Mouse (Mus musculus) kidney, embryonic 15.5 days (tissue): ENCODE data around the gene Map2k2. TPM values are rescaled to one million over a fixed set of nuclear protein-coding genes. Genes with fewer than 3 reads are reported as not detected.

Source experiments
- ATAC-seq: fragments of 200-750 bp; cut with Nextera tagmentation; replicated peaks from 2 replicates; pipeline ENCODE4 v1.8.0; 2017; ENCODE audit warnings: moderate TSS enrichment; ENCODE audit not compliant: low FRiP score
- H3K27ac ChIP-seq: fragments of 300-500 bp; sonication (generic); 2 replicates; pipeline ENCODE4 v1.5.1; 2015; ENCODE audit warnings: mild to moderate bottlenecking, inconsistent platforms
- H3K27me3 ChIP-seq: fragments of 300-500 bp; sonication (generic); 2 replicates; pipeline ENCODE4 v1.6.1; 2015; ENCODE audit warnings: inconsistent platforms
- H3K36me3 ChIP-seq: fragments of 300-500 bp; sonication (generic); 2 replicates; pipeline ENCODE4 v1.6.1; 2015; ENCODE audit warnings: inconsistent platforms
- H3K4me1 ChIP-seq: fragments of 300-500 bp; sonication (generic); 2 replicates; pipeline ENCODE4 v1.6.1; 2015; ENCODE audit warnings: inconsistent platforms
- H3K4me2 ChIP-seq: fragments of 300-500 bp; sonication (generic); 2 replicates; pipeline ENCODE4 v1.6.1; 2015; ENCODE audit warnings: moderate library complexity, mild to moderate bottlenecking, inconsistent platforms
- H3K4me3 ChIP-seq: fragments of 300-500 bp; sonication (generic); replicated peaks from 2 replicates; pipeline ENCODE4 v1.5.1; 2015; ENCODE audit warnings: mild to moderate bottlenecking, inconsistent platforms
- H3K9ac ChIP-seq: fragments of 300-500 bp; sonication (generic); 2 replicates; pipeline ENCODE4 v1.6.1; 2015; ENCODE audit warnings: mild to moderate bottlenecking, inconsistent platforms
- H3K9me3 ChIP-seq: fragments of 300-500 bp; sonication (generic); replicated peaks from 2 replicates; pipeline ENCODE4 v1.6.1; 2016; ENCODE audit warnings: inconsistent platforms
- WGBS: fragments of 180-500 bp; shearing (Covaris S2); methylation state at CpG from one replicate; pipeline ENCODE4 v1.1.7; 2015; ENCODE audit warnings: mixed read lengths; 5-methylcytosine and 5-hydroxymethylcytosine counted together
- polyA plus RNA-seq: library from polyadenylated mRNA; unstranded; fragments of >200 nt; fragmentation: Nextera tagmentation; extraction: Ambion mirVana; gene quantifications from 2 replicates; pipeline ENCODE4 v1.2.1, GENCODE M21; 2015

Map2k2 gene
- polyA plus RNA-seq, 1 experiment from 2014 or later, result 202 TPM

DNA sequence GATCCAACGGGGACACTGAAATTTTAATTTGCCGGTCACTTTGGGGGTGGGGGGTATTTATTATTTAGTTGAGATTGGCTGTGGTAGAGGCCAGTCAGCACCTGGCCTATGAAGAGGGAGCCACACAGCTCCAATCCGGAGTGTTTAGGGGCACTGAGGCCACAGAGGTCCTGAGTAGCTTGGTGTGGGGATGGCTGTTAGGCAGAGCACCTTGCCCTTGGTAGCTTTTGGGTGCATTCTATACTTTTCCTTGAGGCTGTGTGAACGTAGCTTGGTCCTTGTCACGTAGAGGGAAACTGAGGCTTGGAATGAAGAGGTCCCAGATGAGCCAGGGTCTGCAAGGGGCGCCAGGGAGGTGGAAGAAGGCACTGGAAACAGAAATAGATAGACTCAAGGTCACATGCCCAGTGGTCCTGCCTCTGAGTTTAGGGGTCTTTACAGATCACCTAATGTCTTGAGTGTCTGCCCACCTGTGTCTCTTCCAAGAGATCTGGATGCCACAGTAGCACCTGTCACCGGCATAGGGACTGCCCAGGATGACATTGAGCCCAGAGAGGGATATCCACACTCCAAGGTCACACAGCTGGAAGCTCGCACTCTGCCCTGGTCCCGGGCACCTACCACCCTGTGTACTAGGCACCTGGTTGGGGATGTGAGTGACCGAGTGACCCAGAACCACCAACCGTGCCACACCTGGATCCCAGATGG lies 33.3 kb downstream of the Map2k2 start:
- Histone ChIP-seq H3K9me3 (no peaks in the 10 kb centered on the region), H3K36me3 (peaks cover 15% of the 10 kb centered on the region), H3K27ac (peak overlapping the region; percentile 92), H3K9ac (peak overlapping the region; percentile 87), H3K4me2 (peak overlapping the region; percentile 94), H3K27me3 (peaks cover 13% of the 10 kb centered on the region), H3K4me3 (peak overlapping the region; percentile 81), H3K4me1 (peaks cover 65% of the 10 kb centered on the region)
- 53% methylated on average over 11 of the region's 11 CpGs for WGBS
- no peak for ATAC-seq

DNA sequence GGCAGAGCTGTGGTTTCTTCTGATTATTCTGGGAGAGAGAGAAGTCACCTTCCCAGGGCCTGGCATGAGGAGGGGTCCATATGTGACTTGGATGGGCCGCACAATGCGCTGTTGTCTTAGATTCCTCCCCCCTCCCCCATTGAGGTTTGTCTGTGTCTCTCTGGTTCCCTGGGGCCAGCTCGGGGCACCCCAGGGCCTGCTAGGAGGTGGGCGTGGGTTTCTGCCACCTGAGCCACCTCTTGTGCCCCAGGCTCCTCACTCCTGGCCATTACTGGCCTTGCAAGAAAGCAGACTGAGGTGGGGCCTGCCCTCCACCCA lies 33.8 kb downstream of the Map2k2 start:
- Histone ChIP-seq H3K9me3 (no peaks in the 10 kb centered on the region), H3K4me1 (peaks cover 60% of the 10 kb centered on the region), H3K27ac (peak overlapping the region; percentile 92), H3K4me2 (peak overlapping the region; percentile 94), H3K4me3 (peak overlapping the region; percentile 81), H3K36me3 (peaks cover 20% of the 10 kb centered on the region), H3K9ac (peak overlapping the region; percentile 87; the same call in 1 of the 2 replicates), H3K27me3 (peaks cover 8% of the 10 kb centered on the region)
- WGBS, result 65% methylated on average over 4 of the region's 4 CpGs
- ATAC-seq, result no peak

DNA sequence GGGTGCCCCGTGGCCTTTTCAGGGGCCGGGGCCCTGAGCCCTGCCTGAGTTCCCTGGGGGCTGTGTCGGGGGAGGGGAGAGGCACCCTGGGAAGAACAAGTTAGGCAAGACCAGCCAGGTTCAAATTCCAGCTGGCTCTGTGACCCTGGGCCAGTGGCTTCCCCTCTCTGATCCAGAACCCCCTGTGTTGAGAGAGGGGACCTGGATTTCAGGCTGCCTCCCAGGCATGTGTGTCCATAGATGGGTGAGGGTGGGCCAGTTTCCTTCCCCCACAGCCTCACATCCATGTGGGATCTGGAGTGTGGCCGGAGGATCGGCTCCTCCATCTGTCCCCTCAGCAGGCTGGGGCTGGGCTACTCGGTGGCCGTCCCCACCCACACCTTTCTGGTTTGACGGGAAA lies 34.3 kb downstream of the Map2k2 start:
- Histone ChIP-seq H3K4me1 (peaks cover 55% of the 10 kb centered on the region), H3K27ac (peak overlapping the region; percentile 92), H3K27me3 (peaks cover 3% of the 10 kb centered on the region; the same call in 1 of the 2 replicates), H3K36me3 (peaks cover 25% of the 10 kb centered on the region), H3K4me2 (peak overlapping the region; percentile 94), H3K9ac (peak overlapping the region; percentile 87; the same call in 1 of the 2 replicates), H3K9me3 (no peaks in the 10 kb centered on the region), H3K4me3 (peak overlapping the region; percentile 81)
- WGBS, result 51% methylated on average over 8 of the region's 8 CpGs
- ATAC-seq, result no peak

DNA sequence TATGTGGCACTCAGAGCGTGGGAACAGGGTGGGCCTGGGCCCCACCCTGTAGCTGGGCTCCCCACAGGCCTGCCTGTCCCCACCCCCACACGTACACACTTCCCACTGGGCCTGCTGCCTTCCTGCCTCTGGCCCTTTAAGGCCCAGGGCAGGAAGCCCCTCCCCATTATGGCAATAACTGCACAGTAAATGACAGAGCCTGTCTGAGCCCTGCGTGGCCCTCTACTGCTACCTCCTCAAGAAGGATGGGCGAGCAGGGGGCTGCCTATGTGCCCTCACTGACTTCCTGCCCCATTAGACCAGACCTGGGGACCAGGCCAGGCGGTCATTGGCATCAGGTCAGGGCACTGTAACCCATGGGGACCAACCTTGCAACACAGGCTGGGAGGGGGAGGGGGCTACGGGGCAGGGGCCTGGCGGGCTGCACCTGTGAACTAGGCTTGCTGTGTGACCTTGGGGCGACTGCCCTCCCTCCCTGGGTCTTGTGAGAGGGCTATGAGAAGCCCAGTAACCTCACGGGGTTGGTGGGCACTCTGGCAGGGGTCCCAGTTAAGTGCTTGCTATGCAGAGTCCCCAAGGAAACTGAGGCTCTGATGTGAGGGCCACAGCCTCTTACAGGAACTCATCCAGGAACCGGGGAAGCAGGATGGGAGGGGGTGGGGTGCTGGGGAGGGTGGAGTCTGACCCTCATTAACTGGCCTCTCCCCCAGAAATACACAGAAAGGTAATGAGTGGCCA lies 35.2 kb downstream of the Map2k2 start:
- H3K4me2 ChIP-seq, result peak overlapping the region; percentile 94
- H3K9ac ChIP-seq, result peak overlapping the region; percentile 87; the same call in 1 of the 2 replicates
- H3K9me3 ChIP-seq, result no peaks in the 10 kb centered on the region
- 0 out of 2 replicates have a peak overlapping the region, but pooled peaks have one; percentile 92 for H3K27ac ChIP-seq
- H3K4me1 ChIP-seq, result peaks cover 52% of the 10 kb centered on the region
- H3K36me3 ChIP-seq, result peaks cover 34% of the 10 kb centered on the region
- H3K27me3 ChIP-seq, result no peaks in the 10 kb centered on the region
- 43% methylated on average over 10 of the region's 10 CpGs for WGBS
- ATAC-seq, result no peak
- peak overlapping the region; percentile 81 for H3K4me3 ChIP-seq

DNA sequence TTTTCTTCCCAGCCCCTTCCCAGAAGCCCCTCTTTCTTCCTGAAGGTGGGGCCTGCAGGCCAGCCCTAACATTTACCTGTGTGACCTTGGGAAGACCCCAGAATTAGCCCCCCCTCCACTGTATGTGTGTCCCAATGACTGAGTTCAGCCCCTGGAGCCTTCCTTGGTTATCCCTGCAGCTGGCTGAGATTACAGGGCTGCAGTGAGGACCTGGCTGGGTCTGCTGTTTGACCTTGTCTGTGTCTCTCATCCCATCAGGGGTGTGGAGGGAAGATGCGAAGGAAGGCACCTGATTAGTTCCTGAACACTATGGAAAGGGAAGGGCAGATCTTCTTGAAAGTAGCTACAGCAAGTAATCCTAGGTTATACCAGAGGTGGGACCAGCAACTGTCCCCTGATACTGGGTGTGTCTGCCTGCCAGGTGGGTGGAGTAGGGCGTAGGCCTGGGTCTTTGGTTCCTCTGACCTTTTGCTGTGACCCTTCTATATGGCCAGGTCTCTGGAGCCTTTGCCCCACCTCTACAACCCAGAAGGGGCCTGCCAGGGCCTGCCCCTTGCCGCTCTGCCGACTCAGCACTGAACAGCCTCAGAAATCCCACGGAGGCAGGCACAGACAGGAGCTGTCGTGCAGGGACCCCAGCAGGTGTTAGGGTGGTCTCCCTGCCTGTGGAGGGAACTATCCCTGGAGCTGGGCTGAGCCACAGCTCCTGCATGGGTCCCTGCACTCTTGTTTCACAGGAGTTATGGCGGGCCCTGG lies 35.9 kb downstream of the Map2k2 start:
- no peak for ATAC-seq
- H3K9me3 ChIP-seq, result no peaks in the 10 kb centered on the region
- no peaks in the 10 kb centered on the region for H3K27me3 ChIP-seq
- peaks cover 41% of the 10 kb centered on the region for H3K36me3 ChIP-seq
- peak overlapping the region; percentile 94 for H3K4me2 ChIP-seq
- peak overlapping the region; percentile 81 for H3K4me3 ChIP-seq
- H3K27ac ChIP-seq, result peak overlapping the region; percentile 18; the same call in 1 of the 2 replicates
- 80% methylated on average over 7 of the region's 7 CpGs for WGBS
- peak overlapping the region; percentile 17; the same call in 1 of the 2 replicates for H3K9ac ChIP-seq
- H3K4me1 ChIP-seq, result peaks cover 49% of the 10 kb centered on the region

DNA sequence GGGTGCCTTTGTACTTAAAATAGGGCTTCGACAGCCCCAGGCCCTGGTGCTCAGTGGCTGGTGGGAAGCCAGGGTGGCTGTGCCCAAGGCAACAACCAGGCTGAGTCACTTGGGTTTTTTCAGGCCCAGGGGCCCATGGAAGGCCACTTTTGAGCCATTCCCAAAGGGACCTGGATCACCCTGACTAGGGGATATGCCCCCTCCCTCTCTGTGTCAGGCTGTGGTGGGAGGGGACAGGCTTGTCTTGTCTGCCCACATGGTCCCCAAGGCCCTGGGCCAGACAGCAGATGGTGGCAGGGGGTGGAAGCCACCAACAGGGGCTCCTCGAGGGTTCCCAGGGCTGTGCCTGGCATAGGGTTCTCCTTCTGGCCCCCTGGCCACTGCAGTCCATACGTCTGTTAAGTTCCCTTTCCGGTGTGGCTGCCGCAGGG lies 36.9 kb downstream of the Map2k2 start:
- no peaks in the 10 kb centered on the region for H3K27me3 ChIP-seq
- no peak overlapping the region for H3K9ac ChIP-seq
- H3K27ac ChIP-seq, result 0 out of 2 replicates have a peak overlapping the region, but pooled peaks have one; percentile 22
- peaks cover 49% of the 10 kb centered on the region for H3K4me1 ChIP-seq
- no peaks in the 10 kb centered on the region for H3K9me3 ChIP-seq
- WGBS, result 74% methylated on average over 5 of the region's 5 CpGs
- H3K4me3 ChIP-seq, result no peak overlapping the region
- no peak overlapping the region for H3K4me2 ChIP-seq
- peaks cover 51% of the 10 kb centered on the region for H3K36me3 ChIP-seq
- ATAC-seq, result no peak

DNA sequence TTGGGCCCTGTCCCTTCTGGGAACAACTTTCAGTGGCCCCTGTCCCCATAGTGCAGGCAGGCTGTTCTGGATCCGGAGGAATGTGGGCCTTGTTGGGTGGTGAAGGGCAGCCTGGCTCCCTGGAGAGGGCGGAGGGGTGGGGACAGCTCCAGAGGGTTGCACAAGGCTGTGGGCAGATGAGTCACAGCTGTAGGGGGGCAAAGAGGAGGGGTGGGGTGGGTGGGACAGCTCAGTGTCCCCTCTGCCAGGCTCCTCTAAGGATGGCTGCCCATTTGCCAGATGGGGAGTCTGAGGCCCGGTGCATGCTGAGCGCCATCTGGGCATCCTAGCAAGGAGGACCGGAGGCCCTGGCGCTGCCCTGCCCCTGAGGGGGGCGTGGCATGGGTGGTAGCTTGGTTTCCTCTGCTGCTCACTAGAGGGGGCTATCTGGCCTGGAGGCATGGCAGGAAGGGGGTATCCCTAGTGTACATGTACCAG lies 37.5 kb downstream of the Map2k2 start:
- peaks cover 57% of the 10 kb centered on the region for H3K36me3 ChIP-seq
- 0 out of 2 replicates have a peak overlapping the region, but pooled peaks have one; percentile 22 for H3K27ac ChIP-seq
- WGBS, result 94% methylated on average over 7 of the region's 7 CpGs
- no peak overlapping the region for H3K9ac ChIP-seq
- no peak overlapping the region for H3K4me3 ChIP-seq
- H3K4me2 ChIP-seq, result no peak overlapping the region
- no peak for ATAC-seq
- peaks cover 49% of the 10 kb centered on the region for H3K4me1 ChIP-seq
- no peaks in the 10 kb centered on the region for H3K27me3 ChIP-seq
- H3K9me3 ChIP-seq, result no peaks in the 10 kb centered on the region

DNA sequence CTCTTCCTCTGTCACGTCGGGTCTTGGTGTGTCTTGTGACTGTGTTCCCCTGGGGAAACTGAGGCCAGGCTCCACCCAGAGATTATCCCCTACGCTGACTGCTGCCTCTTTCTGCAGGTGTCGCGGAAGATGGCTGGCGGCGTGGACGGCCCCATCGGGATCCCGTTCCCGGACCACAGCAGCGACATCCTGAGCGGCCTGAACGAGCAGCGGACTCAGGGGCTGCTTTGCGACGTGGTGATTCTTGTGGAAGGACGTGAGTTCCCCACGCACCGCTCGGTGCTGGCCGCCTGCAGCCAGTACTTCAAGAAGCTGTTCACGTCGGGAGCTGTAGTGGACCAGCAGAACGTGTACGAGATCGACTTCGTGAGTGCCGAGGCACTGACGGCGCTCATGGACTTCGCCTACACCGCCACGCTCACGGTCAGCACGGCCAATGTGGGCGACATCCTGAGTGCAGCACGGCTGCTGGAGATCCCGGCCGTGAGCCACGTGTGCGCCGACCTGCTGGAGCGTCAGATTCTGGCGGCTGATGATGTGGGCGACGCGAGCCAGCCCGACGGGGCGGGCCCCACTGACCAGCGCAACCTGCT lies 38.2 kb downstream of the Map2k2 start:
- peaks cover 41% of the 10 kb centered on the region for H3K4me1 ChIP-seq
- no peaks in the 10 kb centered on the region for H3K9me3 ChIP-seq
- H3K27me3 ChIP-seq, result no peaks in the 10 kb centered on the region
- H3K4me3 ChIP-seq, result no peak overlapping the region
- ATAC-seq, result no peak
- peaks cover 64% of the 10 kb centered on the region for H3K36me3 ChIP-seq
- WGBS, result 97% methylated on average over 52 of the region's 52 CpGs
- no peak overlapping the region for H3K4me2 ChIP-seq
- H3K9ac ChIP-seq, result no peak overlapping the region
- no peak overlapping the region for H3K27ac ChIP-seq

DNA sequence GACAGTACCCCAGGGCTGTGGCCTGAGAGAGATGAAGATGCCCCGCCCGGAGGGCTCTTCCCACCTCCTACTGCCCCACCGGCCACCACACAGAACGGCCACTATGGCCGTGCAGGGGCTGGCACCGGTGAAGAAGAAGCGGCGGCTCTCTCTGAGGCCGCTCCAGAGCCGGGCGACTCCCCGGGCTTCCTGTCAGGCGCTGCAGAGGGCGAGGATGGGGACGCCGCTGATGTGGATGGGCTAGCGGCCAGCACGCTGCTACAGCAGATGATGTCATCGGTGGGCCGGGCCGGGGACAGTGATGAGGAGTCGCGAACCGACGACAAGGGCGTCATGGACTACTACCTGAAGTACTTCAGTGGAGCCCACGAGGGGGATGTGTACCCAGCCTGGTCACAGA lies 39.0 kb downstream of the Map2k2 start:
- no peaks in the 10 kb centered on the region for H3K9me3 ChIP-seq
- no peak overlapping the region for H3K4me2 ChIP-seq
- peaks cover 34% of the 10 kb centered on the region for H3K4me1 ChIP-seq
- 84% methylated on average over 27 of the region's 27 CpGs for WGBS
- H3K27me3 ChIP-seq, result no peaks in the 10 kb centered on the region
- H3K36me3 ChIP-seq, result peaks cover 72% of the 10 kb centered on the region
- H3K9ac ChIP-seq, result no peak overlapping the region
- ATAC-seq, result no peak
- no peak overlapping the region for H3K27ac ChIP-seq
- H3K4me3 ChIP-seq, result no peak overlapping the region

DNA sequence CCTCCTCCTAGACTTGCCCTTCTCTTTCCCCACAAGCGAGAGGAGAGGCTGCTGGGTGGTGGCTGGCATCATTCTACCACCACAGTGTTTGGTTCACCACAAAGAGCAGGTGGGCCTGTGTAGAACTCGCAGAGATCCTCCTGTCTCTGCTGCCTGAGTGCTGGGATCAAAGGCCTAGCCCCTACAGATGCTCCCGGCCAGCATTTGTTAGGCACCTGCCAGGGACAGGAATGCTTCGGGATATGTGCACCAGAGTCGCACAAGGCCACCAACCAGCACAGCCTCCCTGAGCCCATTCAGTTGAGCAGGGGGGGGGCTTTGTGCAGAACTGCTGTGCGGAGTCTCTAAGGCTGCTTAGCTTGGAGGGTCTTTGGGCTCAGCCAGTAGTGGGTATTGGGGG lies 39.6 kb downstream of the Map2k2 start:
- 93% methylated on average over 6 of the region's 6 CpGs for WGBS
- Histone ChIP-seq H3K9ac (no peak overlapping the region), H3K4me1 (peaks cover 28% of the 10 kb centered on the region), H3K4me3 (no peak overlapping the region), H3K4me2 (no peak overlapping the region), H3K9me3 (no peaks in the 10 kb centered on the region), H3K27ac (no peak overlapping the region), H3K27me3 (no peaks in the 10 kb centered on the region), H3K36me3 (peaks cover 78% of the 10 kb centered on the region)
- no peak for ATAC-seq

DNA sequence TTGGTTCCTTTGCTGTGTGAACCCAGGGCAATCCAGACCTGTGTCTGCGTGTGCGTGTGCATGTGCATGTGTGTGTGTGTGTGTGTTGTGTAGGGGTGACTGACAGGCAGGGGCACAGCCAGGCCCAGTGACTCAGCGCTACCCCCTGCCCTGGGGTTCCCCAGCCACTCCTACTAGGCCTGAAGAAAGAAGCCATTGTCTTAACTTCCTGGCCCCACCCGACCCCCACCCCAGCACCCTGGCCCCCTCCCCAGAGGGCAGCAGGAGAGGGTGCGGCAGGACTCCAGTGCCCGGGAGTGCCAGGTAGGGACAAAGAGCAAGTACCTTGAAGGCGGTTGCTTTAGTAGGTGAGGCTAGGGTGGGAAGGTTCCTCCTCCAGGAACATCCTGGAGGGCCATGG lies 40.1 kb downstream of the Map2k2 start:
- H3K4me3 ChIP-seq, result no peak overlapping the region
- H3K27me3 ChIP-seq, result no peaks in the 10 kb centered on the region
- no peak overlapping the region for H3K27ac ChIP-seq
- H3K4me1 ChIP-seq, result peaks cover 23% of the 10 kb centered on the region
- no peaks in the 10 kb centered on the region for H3K9me3 ChIP-seq
- no peak overlapping the region for H3K4me2 ChIP-seq
- no peak overlapping the region for H3K9ac ChIP-seq
- peaks cover 82% of the 10 kb centered on the region for H3K36me3 ChIP-seq
- ATAC-seq, result no peak
- 83% methylated on average over 7 of the region's 7 CpGs for WGBS
